Mouse (Mus musculus): ENCODE results near the gene Olfr1252.

The Olfr1252 gene

GRCm38 (mm10) chr2:89724912-89725311 lies at the start of gene Olfr1252:
Gene Olfr1252 (minus strand): TSS chr2:89725012.
- DNase-seq (ENCODE audit: extremely low spot score) = no peak

DNA sequence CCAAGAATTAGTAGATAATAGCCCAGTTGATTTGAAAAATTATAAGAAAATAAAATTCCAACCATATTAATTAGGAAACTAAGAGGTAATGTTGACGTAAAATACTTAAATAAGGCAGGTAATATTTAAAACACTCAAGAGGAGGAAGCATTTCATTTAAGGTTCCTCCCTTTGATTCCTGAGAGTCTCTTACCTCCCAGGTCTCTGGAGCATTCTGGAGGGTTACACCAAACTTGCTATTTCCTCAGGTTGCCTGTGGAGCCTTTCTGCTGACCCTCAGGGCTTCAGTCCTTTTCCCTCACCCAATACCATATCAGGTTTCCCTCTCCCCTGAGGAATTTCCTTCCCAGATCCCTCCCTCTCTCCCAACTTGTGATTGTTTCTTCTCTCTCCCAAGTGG lies 32.2 kb upstream of the Olfr1252 start, which contains the start of gene Olfr1253:
Gene Olfr1253 (minus strand): TSS at position 101 of the 400 bp plus-strand sequence.
- no peak for DNase-seq (ENCODE audit: extremely low spot score)

DNA sequence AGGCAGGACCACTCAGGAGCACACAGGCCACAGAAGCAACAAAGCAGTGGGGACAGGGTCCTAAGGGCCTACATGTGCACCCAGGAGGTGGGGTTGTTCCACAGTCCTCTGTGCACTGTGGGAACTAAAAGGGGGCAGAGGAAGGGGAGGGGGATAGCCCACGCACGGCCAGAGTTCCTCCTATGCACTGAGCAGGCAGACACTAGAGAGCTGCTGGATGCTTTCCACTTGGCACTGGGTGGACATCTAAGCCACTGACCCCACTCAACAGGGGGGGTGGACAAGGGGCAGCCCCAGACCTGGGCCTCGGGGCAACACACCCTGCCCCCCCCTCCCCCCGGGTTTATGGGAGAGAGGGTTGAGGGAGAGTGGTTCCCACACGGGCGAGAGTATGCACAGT lies 32.8 kb downstream of the Olfr1252 start:
- no peak for DNase-seq (ENCODE audit: extremely low spot score)

- DNase-seq (ENCODE audit: extremely low spot score) = no peak
Measured at GRCm38 (mm10) chr2:89671836-89672235, 53.0 kb downstream of the Olfr1252 start, which contains the start of gene Olfr1251. Gene Olfr1251 (minus strand): TSS chr2:89671936.

Measured in embryo, embryonic 9.5 days (tissue).